Mouse (Mus musculus): ENCODE measurements around the gene Tmem121.
"Not testable (repeated sequence)": the region's sequence is repeated elsewhere in the genome, so short reads cannot be mapped to it uniquely, and the experiment has no call there.

The Tmem121 gene

GRCm38 (mm10) chr12:113221289-113221688, 35.6 kb downstream of the Tmem121 start:
- DNase-seq: peak in 1 of 2 experiments; percentile 40

- peak; percentile 78 to 92 for DNase-seq
Measured at GRCm38 (mm10) chr12:113222121-113222636, 36.4 kb downstream of the Tmem121 start.

- peak in 1 of 2 experiments; percentile 55 for DNase-seq
Measured at GRCm38 (mm10) chr12:113222748-113223147, 37.0 kb downstream of the Tmem121 start.

- peak in 1 of 2 experiments; percentile 21 for DNase-seq
Measured at GRCm38 (mm10) chr12:113224206-113224605, 38.5 kb downstream of the Tmem121 start.

GRCm38 (mm10) chr12:113224687-113225091, 39.0 kb downstream of the Tmem121 start:
- no peak for DNase-seq

- DNase-seq: no peak
Measured at GRCm38 (mm10) chr12:113227970-113228593, 42.4 kb downstream of the Tmem121 start.

GRCm38 (mm10) chr12:113230741-113231140, 45.0 kb downstream of the Tmem121 start:
- no peak for DNase-seq

GRCm38 (mm10) chr12:113231551-113232263, 46.0 kb downstream of the Tmem121 start:
- not testable (repeated sequence) for DNase-seq

GRCm38 (mm10) chr12:113232264-113232750, 46.6 kb downstream of the Tmem121 start:
- not testable (repeated sequence) for DNase-seq
